Mouse (Mus musculus) testis, adult 2 months (tissue): ENCODE results near the gene Hist2h2ab. TPM values are rescaled to one million over a fixed set of nuclear protein-coding genes. Genes with fewer than 3 reads are reported as not detected.
"Not testable (repeated sequence)": the region's sequence is repeated elsewhere in the genome, so short reads cannot be mapped to it uniquely, and the experiment has no call there.

Experiments
- H3K27ac ChIP-seq: fragments of 200-500 bp; 2 replicates; pipeline ENCODE4 v1.5.1; 2012; ENCODE audit warnings: low read depth, low read length; ENCODE audit not compliant: control insufficient read depth, insufficient read depth
- H3K27me3 ChIP-seq: fragments of 200-500 bp; 2 replicates; pipeline ENCODE4 v1.6.1; 2012; ENCODE audit warnings: mild to moderate bottlenecking, low read length, moderate library complexity; ENCODE audit not compliant: control insufficient read depth, insufficient read depth
- H3K36me3 ChIP-seq: fragments of 200-500 bp; 2 replicates; pipeline ENCODE4 v1.6.1; 2012; ENCODE audit warnings: mild to moderate bottlenecking, low read length; ENCODE audit not compliant: control insufficient read depth, insufficient read depth
- H3K4me1 ChIP-seq: fragments of 200-500 bp; 2 replicates; pipeline ENCODE4 v1.6.1; 2012; ENCODE audit warnings: low read length; ENCODE audit not compliant: control insufficient read depth, insufficient read depth
- H3K4me3 ChIP-seq: fragments of 200-500 bp; 2 replicates; pipeline ENCODE4 v1.5.1; 2012; ENCODE audit warnings: low read depth, mild to moderate bottlenecking, low read length, moderate library complexity, mixed read lengths; ENCODE audit not compliant: control insufficient read depth
- CTCF ChIP-seq: fragments of 200-500 bp; IDR thresholded peaks from 2 replicates; pipeline ENCODE4 v1.5.1; 2012; ENCODE audit warnings: low read depth, mild to moderate bottlenecking, inconsistent platforms, low read length, moderate library complexity; ENCODE audit not compliant: control insufficient read depth, insufficient read depth, insufficient replicate concordance
- POLR2A ChIP-seq: fragments of 200-500 bp; IDR thresholded peaks from 2 replicates; pipeline ENCODE4 v1.6.1; 2012; ENCODE audit warnings: low read depth, mild to moderate bottlenecking, inconsistent platforms, low read length, moderate library complexity; ENCODE audit not compliant: control insufficient read depth
- polyA plus RNA-seq: library from polyadenylated mRNA; depleted of rRNA; stranded (reverse); fragments of >200 nt; gene quantifications from 2 replicates; pipeline ENCODE4 v1.2.3, GENCODE M21; 2012

The Hist2h2ab gene
- polyA plus RNA-seq, 1 experiment, result 3.7 TPM

GRCm38 (mm10) chr3:96192977-96193376 lies 26.7 kb upstream of the Hist2h2ab start:
- Histone ChIP-seq H3K36me3 (no peaks in the 10 kb centered on the region), H3K4me3 (no peak overlapping the region), H3K4me1 (peaks cover 17% of the 10 kb centered on the region), H3K27me3 (no peaks in the 10 kb centered on the region), H3K27ac (no peak overlapping the region)
- no peak for TF ChIP-seq CTCF
- no peak for TF ChIP-seq POLR2A

GRCm38 (mm10) chr3:96194966-96195365 lies 24.7 kb upstream of the Hist2h2ab start:
- TF ChIP-seq CTCF, result no peak
- TF ChIP-seq POLR2A, result no peak
- no peak overlapping the region for H3K4me3 ChIP-seq
- no peaks in the 10 kb centered on the region for H3K36me3 ChIP-seq
- no peak overlapping the region for H3K27ac ChIP-seq
- H3K4me1 ChIP-seq, result peaks cover 26% of the 10 kb centered on the region
- H3K27me3 ChIP-seq, result no peaks in the 10 kb centered on the region

GRCm38 (mm10) chr3:96195616-96196313 lies 23.9 kb upstream of the Hist2h2ab start:
- peaks cover 26% of the 10 kb centered on the region for H3K4me1 ChIP-seq
- TF ChIP-seq POLR2A (no peak), CTCF (no peak)
- no peaks in the 10 kb centered on the region for H3K27me3 ChIP-seq
- no peak overlapping the region for H3K27ac ChIP-seq
- H3K4me3 ChIP-seq, result no peak overlapping the region
- H3K36me3 ChIP-seq, result no peaks in the 10 kb centered on the region

GRCm38 (mm10) chr3:96196437-96197128 lies 23.1 kb upstream of the Hist2h2ab start:
- no peaks in the 10 kb centered on the region for H3K36me3 ChIP-seq
- peak overlapping the region; percentile 72 for H3K4me3 ChIP-seq
- TF ChIP-seq POLR2A (no peak), CTCF (no peak)
- H3K27me3 ChIP-seq, result no peaks in the 10 kb centered on the region
- H3K27ac ChIP-seq, result peak overlapping the region; percentile 4; the same call in 1 of the 2 replicates
- peaks cover 26% of the 10 kb centered on the region for H3K4me1 ChIP-seq

GRCm38 (mm10) chr3:96197129-96197749 lies 22.4 kb upstream of the Hist2h2ab start:
- Histone ChIP-seq H3K4me3 (peak overlapping the region; percentile 72), H3K27ac (peak overlapping the region; percentile 4), H3K27me3 (no peaks in the 10 kb centered on the region), H3K4me1 (peaks cover 26% of the 10 kb centered on the region), H3K36me3 (no peaks in the 10 kb centered on the region)
- peak; percentile 28; the same call in 1 of the 2 replicates for TF ChIP-seq CTCF
- TF ChIP-seq POLR2A, result peak; percentile 71

GRCm38 (mm10) chr3:96198181-96198580 lies 21.5 kb upstream of the Hist2h2ab start:
- peak overlapping the region; percentile 24 for H3K4me3 ChIP-seq
- no peak overlapping the region for H3K27ac ChIP-seq
- H3K36me3 ChIP-seq, result no peaks in the 10 kb centered on the region
- TF ChIP-seq CTCF, result no peak
- no peak for TF ChIP-seq POLR2A
- peaks cover 26% of the 10 kb centered on the region for H3K4me1 ChIP-seq
- no peaks in the 10 kb centered on the region for H3K27me3 ChIP-seq

- H3K36me3 ChIP-seq, H3K4me3 ChIP-seq, H3K27ac ChIP-seq, H3K27me3 ChIP-seq: not testable (repeated sequence)
- peaks cover 24% of the 10 kb centered on the region for H3K4me1 ChIP-seq
These were observed 20.9 kb upstream of the Hist2h2ab start for GRCm38 (mm10) chr3:96198601-96199251.
